Mouse (Mus musculus): ENCODE results near the gene Hcn3. TPM values are rescaled to one million over a fixed set of nuclear protein-coding genes. Genes with fewer than 3 reads are reported as not detected.

The Hcn3 gene
- 0.45 and 0.71 TPM in 2 replicates for polyA plus RNA-seq (2015; fragmentation: Nextera tagmentation; extraction: Ambion mirVana)

GRCm38 (mm10) chr3:89159616-89160344 lies at the start of gene Hcn3:
Hcn3 (minus strand) TSS chr3:89160196.
- Histone ChIP-seq H3K4me2 (replicated peaks; ENCODE audit: low read depth) (peak within 1 kb of the TSS; percentile 97), H3K27me3 (ENCODE audit: control insufficient read depth, insufficient read depth, low read length) (no peaks in the 10 kb centered on the region), H3K27ac (replicated peaks) (no peak within 1 kb of the TSS), H3K9ac (ENCODE audit: low read length) (peak within 1 kb of the TSS; percentile 48), H3K9me3 (ENCODE audit: control insufficient read depth, low read length) (no peaks in the 10 kb centered on the region), H3K4me1 (replicated peaks; ENCODE audit: control insufficient read depth, insufficient read depth) (peaks cover 7% of the 10 kb centered on the region; the same call in 1 of the 2 replicates), H3K36me3 (ENCODE audit: control insufficient read depth, insufficient read depth, low read length) (no peaks in the 10 kb centered on the region), H3K4me3 (ENCODE audit: low read depth, low read length) (peak within 1 kb of the TSS; percentile 51)
- peak; percentile 68 for ATAC-seq (ENCODE audit: low FRiP score, low TSS enrichment)
- no peak for TF ChIP-seq EP300 (optimal IDR thresholded peaks at IDR 0.05)
- peak; percentile 76 for TF ChIP-seq CTCF (IDR thresholded peaks at IDR 0.05; ENCODE audit: low read depth)
- peak; percentile 84 for DNase-seq (ENCODE audit: low spot score)
- under 1% methylated on average over 46 of the region's 66 CpGs for WGBS

GRCm38 (mm10) chr3:89209731-89210130 lies 49.7 kb upstream of the Hcn3 start:
- Histone ChIP-seq H3K27ac (replicated peaks) (no peak overlapping the region), H3K4me1 (replicated peaks; ENCODE audit: control insufficient read depth, insufficient read depth) (peaks cover 4% of the 10 kb centered on the region; the same call in 1 of the 2 replicates), H3K36me3 (ENCODE audit: control insufficient read depth, insufficient read depth, low read length) (peaks cover 34% of the 10 kb centered on the region), H3K4me3 (ENCODE audit: low read depth, low read length) (no peak overlapping the region), H3K9me3 (ENCODE audit: control insufficient read depth, low read length) (no peaks in the 10 kb centered on the region), H3K9ac (ENCODE audit: low read length) (no peak overlapping the region), H3K4me2 (replicated peaks; ENCODE audit: low read depth) (no peak overlapping the region), H3K27me3 (ENCODE audit: control insufficient read depth, insufficient read depth, low read length) (no peaks in the 10 kb centered on the region)
- WGBS, result 88% methylated on average over 7 of the region's 7 CpGs
- DNase-seq (ENCODE audit: low spot score) (no peak), ATAC-seq (ENCODE audit: low FRiP score, low TSS enrichment) (no peak)
- TF ChIP-seq EP300 (optimal IDR thresholded peaks at IDR 0.05) (no peak), CTCF (IDR thresholded peaks at IDR 0.05; ENCODE audit: low read depth) (no peak)

GRCm38 (mm10) chr3:89208736-89209135 lies 48.7 kb upstream of the Hcn3 start:
- no peaks in the 10 kb centered on the region for H3K9me3 ChIP-seq (ENCODE audit: control insufficient read depth, low read length)
- peaks cover 34% of the 10 kb centered on the region for H3K36me3 ChIP-seq (ENCODE audit: control insufficient read depth, insufficient read depth, low read length)
- WGBS, result 82% methylated on average over 6 of the region's 6 CpGs
- DNase-seq (ENCODE audit: low spot score), result no peak
- no peak overlapping the region for H3K4me3 ChIP-seq (ENCODE audit: low read depth, low read length)
- H3K4me2 ChIP-seq (replicated peaks; ENCODE audit: low read depth), result 0 out of 2 replicates have a peak overlapping the region, but pooled peaks have one; percentile 5
- H3K27me3 ChIP-seq (ENCODE audit: control insufficient read depth, insufficient read depth, low read length), result no peaks in the 10 kb centered on the region
- H3K9ac ChIP-seq (ENCODE audit: low read length), result 0 out of 2 replicates have a peak overlapping the region, but pooled peaks have one; percentile 18
- peaks cover 4% of the 10 kb centered on the region; the same call in 1 of the 2 replicates for H3K4me1 ChIP-seq (replicated peaks; ENCODE audit: control insufficient read depth, insufficient read depth)
- ATAC-seq (ENCODE audit: low FRiP score, low TSS enrichment), result no peak
- peak overlapping the region; percentile 46 for H3K27ac ChIP-seq (replicated peaks)
- no peak for TF ChIP-seq CTCF (IDR thresholded peaks at IDR 0.05; ENCODE audit: low read depth)
- TF ChIP-seq EP300 (optimal IDR thresholded peaks at IDR 0.05), result no peak

- H3K27ac ChIP-seq (replicated peaks), result peak overlapping the region; percentile 76
- no peak for TF ChIP-seq CTCF (IDR thresholded peaks at IDR 0.05; ENCODE audit: low read depth)
- TF ChIP-seq EP300 (optimal IDR thresholded peaks at IDR 0.05), result no peak
- peaks cover 34% of the 10 kb centered on the region for H3K36me3 ChIP-seq (ENCODE audit: control insufficient read depth, insufficient read depth, low read length)
- 0 out of 2 replicates have a peak overlapping the region, but pooled peaks have one; percentile 5 for H3K4me2 ChIP-seq (replicated peaks; ENCODE audit: low read depth)
- peaks cover 6% of the 10 kb centered on the region; the same call in 1 of the 2 replicates for H3K4me1 ChIP-seq (replicated peaks; ENCODE audit: control insufficient read depth, insufficient read depth)
- no peaks in the 10 kb centered on the region for H3K27me3 ChIP-seq (ENCODE audit: control insufficient read depth, insufficient read depth, low read length)
- no peak for DNase-seq (ENCODE audit: low spot score)
- no peak overlapping the region for H3K9ac ChIP-seq (ENCODE audit: low read length)
- 78% methylated on average over 13 of the region's 13 CpGs for WGBS
- peak; percentile 1; the same call in 1 of the 2 replicates for ATAC-seq (ENCODE audit: low FRiP score, low TSS enrichment)
- no peak overlapping the region for H3K4me3 ChIP-seq (ENCODE audit: low read depth, low read length)
- no peaks in the 10 kb centered on the region for H3K9me3 ChIP-seq (ENCODE audit: control insufficient read depth, low read length)
These were observed 48.2 kb upstream of the Hcn3 start for GRCm38 (mm10) chr3:89208075-89208657.

GRCm38 (mm10) chr3:89206695-89207094 lies 46.7 kb upstream of the Hcn3 start:
- Histone ChIP-seq H3K36me3 (ENCODE audit: control insufficient read depth, insufficient read depth, low read length) (peaks cover 34% of the 10 kb centered on the region), H3K9me3 (ENCODE audit: control insufficient read depth, low read length) (no peaks in the 10 kb centered on the region), H3K4me1 (replicated peaks; ENCODE audit: control insufficient read depth, insufficient read depth) (0 out of 2 replicates have a peak, but pooled peaks cover 2% of the 10 kb centered on the region), H3K27ac (replicated peaks) (peak overlapping the region; percentile 76), H3K4me2 (replicated peaks; ENCODE audit: low read depth) (no peak overlapping the region), H3K27me3 (ENCODE audit: control insufficient read depth, insufficient read depth, low read length) (no peaks in the 10 kb centered on the region), H3K9ac (ENCODE audit: low read length) (no peak overlapping the region), H3K4me3 (ENCODE audit: low read depth, low read length) (no peak overlapping the region)
- ATAC-seq (ENCODE audit: low FRiP score, low TSS enrichment) (no peak), DNase-seq (ENCODE audit: low spot score) (no peak)
- TF ChIP-seq EP300 (optimal IDR thresholded peaks at IDR 0.05), result no peak
- TF ChIP-seq CTCF (IDR thresholded peaks at IDR 0.05; ENCODE audit: low read depth), result no peak
- WGBS, result 69% methylated on average over 2 of the region's 2 CpGs
